In the genomic region with DNA sequence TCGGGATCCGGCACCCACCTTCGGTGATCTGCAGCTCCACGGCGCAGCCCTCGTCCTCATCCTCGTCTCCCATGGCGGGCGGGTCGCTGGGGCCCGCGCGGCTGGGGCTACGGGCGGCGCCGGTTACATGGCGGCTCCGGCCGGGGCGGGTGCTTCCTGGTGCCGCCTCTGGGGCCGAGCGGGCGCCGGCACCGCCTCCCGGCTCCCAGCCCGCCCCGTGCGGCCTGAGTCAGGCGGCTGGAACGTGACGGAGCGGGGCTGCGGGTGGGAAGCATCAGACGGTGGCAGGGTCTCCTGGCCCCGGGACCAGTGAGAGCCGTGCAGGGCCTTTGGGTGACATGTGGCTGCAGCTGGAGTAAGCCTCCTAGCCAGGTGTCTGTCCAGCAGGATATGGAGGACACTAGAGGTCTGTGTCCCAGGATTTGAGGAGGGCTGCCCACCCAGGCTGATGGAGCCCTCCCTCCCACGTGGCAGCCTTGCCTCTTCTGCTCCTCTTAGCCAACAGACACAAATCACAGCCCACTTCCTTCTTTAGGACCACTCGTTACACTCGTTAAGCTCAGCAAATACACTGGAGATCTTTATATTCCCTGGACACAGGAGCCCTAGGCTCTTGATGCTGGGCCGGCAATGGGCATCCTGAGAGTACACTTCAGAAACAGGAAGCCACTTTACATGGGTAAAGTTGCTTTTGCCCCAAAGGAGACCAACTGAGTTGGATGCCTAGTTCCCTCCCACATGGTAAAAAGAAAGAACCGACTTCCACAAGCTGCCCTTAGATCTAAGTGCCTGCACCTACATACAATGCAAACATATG, we compare ENCODE assay signal across 8 mouse cellular contexts. TPM values are rescaled to one million over a fixed set of nuclear protein-coding genes. Genes with fewer than 3 reads are reported as not detected.
DNase-seq lines count a peak whose midpoint lies in the region; ATAC-seq lines count a peak whose summit lies in the region.

Gene Rps6ka4 (minus strand): TSS at position 162 of the 817 bp plus-strand sequence.

- 2% methylated on average over 38 of the region's 44 CpGs for WGBS in heart, embryonic 12.5 days
- whole genome bisulfite sequencing in kidney, embryonic 15.5 days, result under 1% methylated on average over 44 of the region's 44 CpGs
- WGBS in midbrain, embryonic 16.5 days, result 1% methylated on average over 44 of the region's 44 CpGs

- DNase-seq in A20 (ENCODE audit: low read depth, low spot score), result peak; percentile 67
- DNase-seq in adrenal gland, postnatal 25 days, result peak; percentile 84
- DNase-seq in liver, result peak; percentile 66
- peak; percentile 55 to 66 for DNase-seq in spleen, postnatal 36 days (ENCODE audit: low spot score in 2 of 2)

- H3K4me1 ChIP-seq in heart, embryonic 12.5 days (replicated peaks), result peaks cover 13% of the 10 kb centered on the region
- H3K4me1 ChIP-seq in kidney, embryonic 15.5 days, result peaks cover 24% of the 10 kb centered on the region
- peaks cover 11% of the 10 kb centered on the region for H3K4me1 ChIP-seq in midbrain, embryonic 16.5 days (ENCODE audit: control insufficient read depth, insufficient read depth, low read length)

- no peaks in the 10 kb centered on the region for H3K9me3 ChIP-seq in heart, embryonic 12.5 days (replicated peaks)
- H3K9me3 ChIP-seq in kidney, embryonic 15.5 days (replicated peaks), result no peaks in the 10 kb centered on the region
- no peaks in the 10 kb centered on the region for H3K9me3 ChIP-seq in midbrain, embryonic 16.5 days (replicated peaks; ENCODE audit: control insufficient read depth, low read length, poor library complexity, severe bottlenecking)

- H3K4me2 ChIP-seq in heart, embryonic 12.5 days, result peak within 1 kb of the TSS; percentile 96
- peak within 1 kb of the TSS; percentile 97 for H3K4me2 ChIP-seq in kidney, embryonic 15.5 days
- H3K4me2 ChIP-seq in midbrain, embryonic 16.5 days (ENCODE audit: low read length), result peak within 1 kb of the TSS; percentile 96

- H3K27ac ChIP-seq in heart, embryonic 12.5 days (ENCODE audit: poor library complexity, severe bottlenecking), result no peak within 1 kb of the TSS
- H3K27ac ChIP-seq in kidney, embryonic 15.5 days, result peak within 1 kb of the TSS; percentile 37; the same call in 1 of the 2 replicates
- no peak within 1 kb of the TSS for H3K27ac ChIP-seq in midbrain, embryonic 16.5 days (ENCODE audit: low read length)

- peak within 1 kb of the TSS; percentile 75 for H3K4me3 ChIP-seq in heart, embryonic 12.5 days
- H3K4me3 ChIP-seq in kidney, embryonic 15.5 days (replicated peaks), result peak within 1 kb of the TSS; percentile 83
- H3K4me3 ChIP-seq in midbrain, embryonic 16.5 days (ENCODE audit: low read depth, low read length), result peak within 1 kb of the TSS; percentile 62

- peak; percentile 59 for ATAC-seq in erythroblast, adult 5-6 weeks (replicated peaks; ENCODE audit: low FRiP score, poor library complexity, severe bottlenecking)
- ATAC-seq in heart, embryonic 12.5 days (ENCODE audit: insufficient number of reproducible peaks, low FRiP score), result peak; percentile 85
- peak; percentile 86 for ATAC-seq in kidney, embryonic 15.5 days (replicated peaks; ENCODE audit: low FRiP score)
- peak; percentile 79 for ATAC-seq in midbrain, embryonic 16.5 days

- H3K36me3 ChIP-seq in heart, embryonic 12.5 days, result peaks cover 25% of the 10 kb centered on the region
- H3K36me3 ChIP-seq in kidney, embryonic 15.5 days, result peaks cover 27% of the 10 kb centered on the region
- H3K36me3 ChIP-seq in midbrain, embryonic 16.5 days (ENCODE audit: control insufficient read depth, insufficient read depth, low read length), result no peaks in the 10 kb centered on the region

- H3K27me3 ChIP-seq in heart, embryonic 12.5 days (replicated peaks), result peaks cover 66% of the 10 kb centered on the region
- peaks cover 42% of the 10 kb centered on the region for H3K27me3 ChIP-seq in kidney, embryonic 15.5 days
- H3K27me3 ChIP-seq in midbrain, embryonic 16.5 days (ENCODE audit: control insufficient read depth, insufficient read depth, low read depth, low read length), result peaks cover 17% of the 10 kb centered on the region

- peak within 1 kb of the TSS; percentile 82 for H3K9ac ChIP-seq in heart, embryonic 12.5 days
- peak within 1 kb of the TSS; percentile 86 for H3K9ac ChIP-seq in kidney, embryonic 15.5 days
- H3K9ac ChIP-seq in midbrain, embryonic 16.5 days (ENCODE audit: low read depth, low read length), result peak within 1 kb of the TSS; percentile 78

RNA-seq across cellular contexts. Expression of gene Rps6ka4, which starts in this region (rescaled TPM):
- 25.9 and 38.6 TPM in 2 replicates for total RNA-seq in adrenal gland, postnatal 25 days (2021)
- 3.6 TPM in 1 of 2 replicates, not detected in the other for total RNA-seq in erythroblast, adult 5-6 weeks (2015; ENCODE audit: low replicate concordance)
- total RNA-seq in erythroblast, adult 5-6 weeks (2017; ENCODE audit: low replicate concordance), result 1.1 and 2.6 TPM in 2 replicates
- polyA plus RNA-seq in heart, embryonic 12.5 days (2016; fragmentation: Nextera tagmentation; extraction: Ambion mirVana), result 14.8 and 19.3 TPM in 2 replicates
- polyA plus RNA-seq in kidney, embryonic 15.5 days (2015; fragmentation: Nextera tagmentation; extraction: Ambion mirVana), result 19.2 and 22.3 TPM in 2 replicates
- polyA plus RNA-seq in midbrain, embryonic 16.5 days (2015; fragmentation: Nextera tagmentation; extraction: Ambion mirVana), result 10.1 and 14.6 TPM in 2 replicates
